Mouse (Mus musculus): Measurements from ENCODE around the gene Lekr1. TPM values are rescaled to one million over a fixed set of nuclear protein-coding genes. Genes with fewer than 3 reads are reported as not detected.

The Lekr1 gene
- polyA plus RNA-seq, 1 experiment from 2014 or later = 6.4 TPM

- peak overlapping the region; percentile 65 for H3K4me3 ChIP-seq
- peaks cover 28% of the 10 kb centered on the region for H3K4me1 ChIP-seq (replicated peaks)
- peak overlapping the region; percentile 61 for H3K27ac ChIP-seq (replicated peaks)
- H3K36me3 ChIP-seq = no peaks in the 10 kb centered on the region
- H3K9me3 ChIP-seq = no peaks in the 10 kb centered on the region
- peaks cover 14% of the 10 kb centered on the region for H3K27me3 ChIP-seq
- WGBS = under 1% methylated on average over 72 of the region's 72 CpGs
- H3K9ac ChIP-seq = peak overlapping the region; percentile 80
- peak overlapping the region; percentile 100 for H3K4me2 ChIP-seq
- peak; percentile 83 for ATAC-seq (ENCODE audit: low read depth)
These were observed 7.1 kb upstream of the Lekr1 start for GRCm38 (mm10) chr3:65658721-65659619.

GRCm38 (mm10) chr3:65659620-65659932 is 6.5 kb upstream of the Lekr1 start:
- peak overlapping the region; percentile 80 for H3K9ac ChIP-seq
- H3K27me3 ChIP-seq = peaks cover 14% of the 10 kb centered on the region
- no peaks in the 10 kb centered on the region for H3K36me3 ChIP-seq
- H3K4me3 ChIP-seq = peak overlapping the region; percentile 65
- no peaks in the 10 kb centered on the region for H3K9me3 ChIP-seq
- peak overlapping the region; percentile 100 for H3K4me2 ChIP-seq
- peaks cover 28% of the 10 kb centered on the region for H3K4me1 ChIP-seq (replicated peaks)
- 1% methylated on average over 9 of the region's 9 CpGs for WGBS
- no peak; the same call in 1 of the 2 replicates for ATAC-seq (ENCODE audit: low read depth)
- H3K27ac ChIP-seq (replicated peaks) = peak overlapping the region; percentile 61

DNA sequence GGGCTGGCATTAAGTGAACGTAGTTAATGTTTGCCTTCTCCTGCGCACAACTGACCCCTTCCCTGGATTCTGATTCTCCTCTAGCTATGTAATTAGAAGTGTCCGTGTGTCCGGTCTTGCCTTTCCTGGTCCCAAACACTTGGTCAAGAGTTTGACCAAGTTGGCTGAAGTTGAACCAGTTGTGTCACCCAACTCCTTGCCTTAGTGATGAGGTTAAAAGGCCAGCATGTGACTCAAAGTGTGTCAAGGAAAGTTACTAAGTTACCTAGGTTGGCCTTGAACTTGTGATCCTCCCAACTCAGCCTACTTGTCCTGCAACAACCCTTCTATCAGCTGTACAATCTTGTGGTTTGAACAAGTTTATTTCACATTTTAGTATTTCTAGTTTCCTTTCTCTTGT is 5.7 kb upstream of the Lekr1 start:
- H3K27me3 ChIP-seq = peaks cover 14% of the 10 kb centered on the region
- H3K9ac ChIP-seq = no peak overlapping the region
- no peak for ATAC-seq (ENCODE audit: low read depth)
- no peaks in the 10 kb centered on the region for H3K9me3 ChIP-seq
- no peak overlapping the region for H3K4me3 ChIP-seq
- H3K4me1 ChIP-seq (replicated peaks) = peaks cover 29% of the 10 kb centered on the region
- WGBS = 92% methylated on average over 4 of the region's 4 CpGs
- H3K27ac ChIP-seq (replicated peaks) = no peak overlapping the region
- H3K36me3 ChIP-seq = no peaks in the 10 kb centered on the region
- H3K4me2 ChIP-seq = no peak overlapping the region

DNA sequence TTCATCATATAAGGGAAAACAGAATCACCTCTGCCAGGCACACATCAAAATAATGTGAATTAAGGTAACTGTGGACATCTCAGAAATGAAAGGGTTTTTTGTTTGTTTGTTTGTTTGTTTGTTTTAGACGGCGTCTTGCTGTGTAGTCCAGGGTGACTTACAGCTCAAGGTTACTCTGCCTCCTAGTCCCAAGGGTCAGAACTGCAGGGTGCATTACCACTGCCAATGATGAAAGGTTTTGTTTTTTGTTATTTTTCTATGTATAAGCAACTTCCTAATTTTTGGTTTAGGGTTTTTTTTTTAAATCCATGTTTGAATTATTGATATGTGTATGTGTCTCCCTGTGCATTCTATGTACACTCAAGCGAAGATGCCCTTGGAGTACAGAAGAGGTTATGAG is 4.3 kb upstream of the Lekr1 start:
- no peak for ATAC-seq (ENCODE audit: low read depth)
- H3K9ac ChIP-seq = no peak overlapping the region
- H3K4me3 ChIP-seq = no peak overlapping the region
- peaks cover 10% of the 10 kb centered on the region; the same call in 1 of the 2 replicates for H3K27me3 ChIP-seq
- WGBS = 79% methylated on average over 3 of the region's 3 CpGs
- H3K4me1 ChIP-seq (replicated peaks) = peaks cover 32% of the 10 kb centered on the region
- H3K36me3 ChIP-seq = no peaks in the 10 kb centered on the region
- no peaks in the 10 kb centered on the region for H3K9me3 ChIP-seq
- H3K27ac ChIP-seq (replicated peaks) = no peak overlapping the region
- H3K4me2 ChIP-seq = no peak overlapping the region

- peaks cover 10% of the 10 kb centered on the region; the same call in 1 of the 2 replicates for H3K27me3 ChIP-seq
- no peak for ATAC-seq (ENCODE audit: low read depth)
- H3K4me2 ChIP-seq = no peak overlapping the region
- no peak overlapping the region for H3K4me3 ChIP-seq
- H3K4me1 ChIP-seq (replicated peaks) = peaks cover 20% of the 10 kb centered on the region
- WGBS = 78% methylated on average over 11 of the region's 11 CpGs
- no peaks in the 10 kb centered on the region for H3K9me3 ChIP-seq
- H3K9ac ChIP-seq = no peak overlapping the region
- no peak overlapping the region for H3K27ac ChIP-seq (replicated peaks)
- no peaks in the 10 kb centered on the region for H3K36me3 ChIP-seq
These were observed 2.9 kb upstream of the Lekr1 start for GRCm38 (mm10) chr3:65663176-65663575.

DNA sequence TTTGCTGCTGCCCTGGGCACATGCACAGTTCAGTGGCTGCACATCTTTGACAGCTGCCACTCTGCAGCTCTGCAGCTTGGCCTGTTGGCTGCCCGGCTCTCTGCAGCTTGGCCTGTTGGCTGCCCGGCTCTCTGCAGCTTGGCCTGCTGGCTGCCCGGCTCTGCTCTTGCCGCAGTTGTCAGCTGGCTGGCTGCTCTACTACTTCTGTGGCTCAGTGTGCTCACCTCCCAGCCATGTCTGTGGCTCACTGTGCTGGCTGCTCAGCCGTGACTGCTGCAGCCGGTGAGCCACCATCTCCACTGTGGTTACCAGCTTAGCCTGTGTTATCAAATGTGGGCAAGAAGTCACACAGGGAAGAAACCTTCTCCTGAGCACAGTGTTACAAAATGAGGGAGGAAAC is 4.2 kb downstream of the Lekr1 start:
- Histone ChIP-seq H3K27ac (replicated peaks) (no peak overlapping the region), H3K4me3 (no peak overlapping the region)
- no peak for ATAC-seq (ENCODE audit: low read depth)

GRCm38 (mm10) chr3:65673725-65674124 is 7.7 kb downstream of the Lekr1 start:
- no peak overlapping the region for H3K27ac ChIP-seq (replicated peaks)
- no peak overlapping the region for H3K9ac ChIP-seq
- H3K4me2 ChIP-seq = no peak overlapping the region
- H3K4me3 ChIP-seq = no peak overlapping the region
- H3K9me3 ChIP-seq = no peaks in the 10 kb centered on the region
- WGBS = 64% methylated on average over 8 of the region's 8 CpGs
- no peaks in the 10 kb centered on the region for H3K36me3 ChIP-seq
- no peaks in the 10 kb centered on the region for H3K27me3 ChIP-seq
- no peak for ATAC-seq (ENCODE audit: low read depth)
- no peaks in the 10 kb centered on the region for H3K4me1 ChIP-seq (replicated peaks)

More for the DNA sequence above, 4.2 kb downstream of the Lekr1 start:
- Histone ChIP-seq H3K9ac (no peak overlapping the region), H3K4me1 (replicated peaks) (peaks cover 10% of the 10 kb centered on the region), H3K36me3 (no peaks in the 10 kb centered on the region), H3K9me3 (no peaks in the 10 kb centered on the region), H3K4me2 (no peak overlapping the region), H3K27me3 (no peaks in the 10 kb centered on the region)
- WGBS = 70% methylated on average over 6 of the region's 6 CpGs

DNA sequence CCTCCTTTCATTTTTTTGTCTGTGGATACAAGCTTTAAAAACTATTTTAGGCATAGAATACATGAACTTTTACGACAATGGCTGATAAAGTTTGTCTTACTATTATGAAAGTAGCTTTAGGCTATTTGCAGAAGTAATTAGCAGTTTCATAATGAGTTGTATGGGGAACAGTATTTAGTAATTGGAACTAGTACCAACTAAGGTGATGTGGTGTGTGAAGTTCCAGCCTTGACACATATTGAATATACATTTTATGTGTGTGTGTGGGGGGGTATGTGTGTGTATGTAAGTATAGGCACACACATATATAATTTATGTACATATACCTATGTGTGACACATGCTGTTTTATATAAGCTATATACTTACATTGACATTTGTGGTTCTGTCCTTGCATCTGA is 14.6 kb downstream of the Lekr1 start:
- WGBS = 85% methylated on average over 1 of the region's 1 CpGs
- H3K36me3 ChIP-seq = no peaks in the 10 kb centered on the region
- no peaks in the 10 kb centered on the region for H3K4me1 ChIP-seq (replicated peaks)
- H3K4me2 ChIP-seq = no peak overlapping the region
- no peak overlapping the region for H3K4me3 ChIP-seq
- H3K27me3 ChIP-seq = no peaks in the 10 kb centered on the region
- no peak overlapping the region for H3K9ac ChIP-seq
- no peaks in the 10 kb centered on the region for H3K9me3 ChIP-seq
- no peak overlapping the region for H3K27ac ChIP-seq (replicated peaks)
- no peak for ATAC-seq (ENCODE audit: low read depth)

DNA sequence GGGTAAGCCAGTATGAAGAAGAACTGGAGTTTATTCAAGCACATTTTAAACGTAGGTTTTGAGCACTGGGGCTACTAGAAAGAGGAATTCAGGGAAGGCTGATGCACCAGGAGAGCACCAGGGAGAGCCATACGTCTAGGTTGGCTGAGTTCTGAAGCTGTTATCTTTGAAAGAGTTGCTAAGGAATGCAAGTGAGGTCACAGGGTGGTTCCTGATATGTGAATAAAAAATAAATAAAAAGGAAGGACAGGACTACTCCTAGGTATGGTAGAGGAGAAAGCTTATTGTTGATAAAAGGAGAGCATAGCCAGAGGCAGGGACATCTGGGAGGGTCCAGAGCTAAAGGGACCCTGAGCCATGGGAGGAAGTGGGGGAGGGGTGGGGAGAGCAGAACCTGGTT is 23.7 kb downstream of the Lekr1 start:
- Histone ChIP-seq H3K4me2 (no peak overlapping the region), H3K27ac (replicated peaks) (no peak overlapping the region), H3K9ac (no peak overlapping the region), H3K36me3 (no peaks in the 10 kb centered on the region), H3K27me3 (no peaks in the 10 kb centered on the region), H3K4me1 (replicated peaks) (no peaks in the 10 kb centered on the region), H3K9me3 (no peaks in the 10 kb centered on the region), H3K4me3 (no peak overlapping the region)
- no peak for ATAC-seq (ENCODE audit: low read depth)
- WGBS = 51% methylated on average over 2 of the region's 2 CpGs

- Histone ChIP-seq H3K27me3 (no peaks in the 10 kb centered on the region), H3K9me3 (no peaks in the 10 kb centered on the region), H3K27ac (replicated peaks) (no peak overlapping the region), H3K9ac (no peak overlapping the region), H3K4me3 (no peak overlapping the region), H3K4me2 (no peak overlapping the region), H3K4me1 (replicated peaks) (no peaks in the 10 kb centered on the region), H3K36me3 (no peaks in the 10 kb centered on the region)
- WGBS = 90% methylated on average over 2 of the region's 2 CpGs
- ATAC-seq (ENCODE audit: low read depth) = no peak
These were observed 24.8 kb downstream of the Lekr1 start for GRCm38 (mm10) chr3:65690850-65691249.

DNA sequence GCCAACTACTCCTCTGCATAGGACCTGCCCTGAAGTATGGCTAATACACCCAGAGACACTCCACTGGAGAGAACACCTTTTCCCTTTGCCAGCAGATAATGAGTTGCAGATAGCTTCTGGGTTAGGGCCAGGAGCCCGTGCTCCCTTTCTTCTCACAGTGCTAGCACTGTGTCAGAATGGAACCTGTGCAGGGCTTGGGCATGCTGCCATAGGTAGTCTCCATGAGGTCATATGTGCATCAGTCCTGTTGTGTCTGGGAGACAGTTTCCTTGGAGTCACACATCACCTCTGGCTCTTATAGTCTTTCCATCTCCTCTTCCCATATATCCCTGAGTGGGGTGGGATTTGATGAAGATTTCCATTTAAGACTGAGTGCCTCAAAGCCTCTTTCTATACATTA is 33.7 kb downstream of the Lekr1 start:
- Histone ChIP-seq H3K4me3 (no peak overlapping the region), H3K4me1 (replicated peaks) (no peaks in the 10 kb centered on the region), H3K27ac (replicated peaks) (no peak overlapping the region), H3K27me3 (no peaks in the 10 kb centered on the region), H3K36me3 (no peaks in the 10 kb centered on the region), H3K9me3 (0 out of 2 replicates have a peak, but pooled peaks cover 3% of the 10 kb centered on the region), H3K4me2 (no peak overlapping the region), H3K9ac (no peak overlapping the region)
- WGBS = 69% methylated on average over 1 of the region's 1 CpGs
- no peak for ATAC-seq (ENCODE audit: low read depth)

DNA sequence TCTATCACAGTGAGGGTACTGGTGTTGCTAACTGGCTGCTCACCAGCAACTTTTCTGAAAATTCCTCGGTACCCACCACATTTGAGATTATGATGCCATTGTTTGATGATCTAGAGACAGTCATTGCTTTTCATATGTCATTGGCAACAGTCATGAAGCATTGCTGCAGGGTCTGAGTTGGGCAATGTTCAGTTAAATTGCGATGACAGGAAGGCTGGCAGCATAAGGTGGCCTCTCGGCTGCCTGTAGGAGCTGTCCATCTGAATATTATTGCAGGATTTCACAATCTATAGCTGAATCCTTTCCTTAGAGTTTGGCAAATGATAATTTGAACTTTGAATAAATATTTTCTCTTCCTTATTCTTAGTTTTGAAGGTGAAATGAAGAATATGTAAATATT is 48.3 kb downstream of the Lekr1 start:
- no peaks in the 10 kb centered on the region for H3K4me1 ChIP-seq (replicated peaks)
- ATAC-seq (ENCODE audit: low read depth) = no peak
- no peaks in the 10 kb centered on the region for H3K9me3 ChIP-seq
- H3K4me2 ChIP-seq = no peak overlapping the region
- H3K36me3 ChIP-seq = no peaks in the 10 kb centered on the region
- 88% methylated on average over 3 of the region's 3 CpGs for WGBS
- H3K27ac ChIP-seq (replicated peaks) = no peak overlapping the region
- no peak overlapping the region for H3K9ac ChIP-seq
- H3K4me3 ChIP-seq = no peak overlapping the region
- no peaks in the 10 kb centered on the region for H3K27me3 ChIP-seq

GRCm38 (mm10) chr3:65717406-65717805 is 51.4 kb downstream of the Lekr1 start:
- 92% methylated on average over 2 of the region's 2 CpGs for WGBS
- H3K4me2 ChIP-seq = no peak overlapping the region
- no peaks in the 10 kb centered on the region for H3K9me3 ChIP-seq

More at GRCm38 (mm10) chr3:65717406-65717805, 51.4 kb downstream of the Lekr1 start:
- H3K4me3 ChIP-seq = no peak overlapping the region
- no peak overlapping the region for H3K9ac ChIP-seq
- H3K27ac ChIP-seq (replicated peaks) = no peak overlapping the region
- H3K4me1 ChIP-seq (replicated peaks) = no peaks in the 10 kb centered on the region
- no peaks in the 10 kb centered on the region for H3K36me3 ChIP-seq
- ATAC-seq (ENCODE audit: low read depth) = no peak
- H3K27me3 ChIP-seq = no peaks in the 10 kb centered on the region
